Mouse (Mus musculus): ENCODE measurements around the gene Slc35e1. TPM values are rescaled to one million over a fixed set of nuclear protein-coding genes. Genes with fewer than 3 reads are reported as not detected.

Gene Slc35e1
- polyA plus RNA-seq, 1 experiment from 2014 or later = 16.9 TPM

DNA sequence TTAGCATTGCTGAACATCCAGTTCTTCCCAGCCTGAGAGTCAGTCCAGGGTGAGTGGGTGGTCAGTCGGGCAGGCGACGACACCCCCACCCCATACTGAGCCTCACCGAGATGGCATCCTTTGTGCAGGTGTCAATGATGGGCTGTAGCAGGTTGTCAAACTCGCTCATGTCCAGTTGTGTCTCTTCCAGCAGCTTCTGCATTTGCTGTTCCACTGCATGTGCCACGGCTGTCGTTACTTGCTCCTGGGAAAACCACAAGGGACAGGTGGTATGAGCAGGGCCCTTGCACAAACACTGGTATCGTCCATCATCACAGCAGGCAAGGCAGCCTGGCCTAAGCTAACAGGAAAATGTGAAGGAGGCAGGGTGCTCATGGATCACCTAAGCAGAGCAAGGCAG is 22.4 kb downstream of the Slc35e1 start:
- Histone ChIP-seq H3K4me2 (ENCODE audit: low read depth, severe bottlenecking) (no peak overlapping the region), H3K36me3 (ENCODE audit: control insufficient read depth, insufficient read depth, low read length) (peaks cover 63% of the 10 kb centered on the region), H3K9ac (ENCODE audit: low read length) (no peak overlapping the region), H3K9me3 (ENCODE audit: control insufficient read depth, low read length) (no peaks in the 10 kb centered on the region), H3K27me3 (ENCODE audit: control insufficient read depth, insufficient read depth, low read length) (no peaks in the 10 kb centered on the region), H3K4me1 (ENCODE audit: control insufficient read depth, insufficient read depth, low read length) (peaks cover 3% of the 10 kb centered on the region; the same call in 1 of the 2 replicates), H3K27ac (replicated peaks; ENCODE audit: low read depth, low read length) (no peak overlapping the region), H3K4me3 (ENCODE audit: low read depth, low read length) (no peak overlapping the region)
- DNase-seq (ENCODE audit: low spot score) (no peak), ATAC-seq (ENCODE audit: insufficient number of reproducible peaks, low FRiP score, low TSS enrichment, low read depth) (no peak)
- WGBS = 86% methylated on average over 8 of the region's 8 CpGs

DNA sequence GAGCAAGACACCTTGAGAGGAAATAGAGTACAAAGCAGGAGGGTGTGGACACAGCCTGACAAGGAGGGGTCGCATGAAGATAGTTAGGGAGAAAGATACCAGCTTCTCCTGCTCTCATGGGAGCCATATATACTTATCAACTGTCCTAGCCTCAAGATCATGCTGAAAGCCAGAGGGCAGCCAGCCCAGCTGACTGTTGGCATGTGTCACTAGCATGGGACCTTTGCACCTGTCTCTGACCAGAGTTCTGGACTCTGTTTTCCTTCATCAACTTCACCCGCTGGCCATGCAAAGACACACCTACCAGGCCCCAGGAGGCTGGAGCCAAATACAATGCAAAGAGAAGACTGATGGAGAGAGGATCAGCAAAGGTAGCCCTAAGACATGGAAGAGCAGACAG is 23.2 kb downstream of the Slc35e1 start:
- Histone ChIP-seq H3K27ac (replicated peaks; ENCODE audit: low read depth, low read length) (no peak overlapping the region), H3K4me2 (ENCODE audit: low read depth, severe bottlenecking) (no peak overlapping the region), H3K9ac (ENCODE audit: low read length) (no peak overlapping the region), H3K9me3 (ENCODE audit: control insufficient read depth, low read length) (no peaks in the 10 kb centered on the region), H3K27me3 (ENCODE audit: control insufficient read depth, insufficient read depth, low read length) (no peaks in the 10 kb centered on the region), H3K4me1 (ENCODE audit: control insufficient read depth, insufficient read depth, low read length) (peaks cover 3% of the 10 kb centered on the region; the same call in 1 of the 2 replicates), H3K36me3 (ENCODE audit: control insufficient read depth, insufficient read depth, low read length) (peaks cover 65% of the 10 kb centered on the region), H3K4me3 (ENCODE audit: low read depth, low read length) (no peak overlapping the region)
- no peak for DNase-seq (ENCODE audit: low spot score)
- WGBS = 100% methylated on average over 2 of the region's 2 CpGs
- ATAC-seq (ENCODE audit: insufficient number of reproducible peaks, low FRiP score, low TSS enrichment, low read depth) = no peak

DNA sequence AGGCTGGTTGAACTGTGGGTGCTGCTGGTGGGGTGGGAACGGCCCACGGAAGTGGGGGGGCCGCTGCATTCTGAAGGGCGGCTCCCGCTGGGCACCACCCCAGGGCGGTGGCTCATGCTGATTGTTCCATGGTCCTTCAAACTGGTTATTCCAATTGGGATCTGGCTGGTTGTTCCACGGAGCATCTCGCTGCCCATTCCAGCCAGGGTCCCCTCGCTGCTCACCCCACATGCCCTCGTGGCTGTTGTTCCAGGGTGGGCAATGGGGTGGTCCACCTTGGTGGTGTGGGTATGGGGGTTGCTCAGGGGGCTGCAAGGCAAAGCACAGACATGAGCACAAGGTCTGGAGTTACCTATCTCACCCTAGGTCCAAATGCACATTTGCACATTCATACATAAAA is 28.2 kb downstream of the Slc35e1 start:
- no peak overlapping the region for H3K4me3 ChIP-seq (ENCODE audit: low read depth, low read length)
- H3K27me3 ChIP-seq (ENCODE audit: control insufficient read depth, insufficient read depth, low read length) = no peaks in the 10 kb centered on the region
- no peak for ATAC-seq (ENCODE audit: insufficient number of reproducible peaks, low FRiP score, low TSS enrichment, low read depth)
- no peaks in the 10 kb centered on the region for H3K9me3 ChIP-seq (ENCODE audit: control insufficient read depth, low read length)
- H3K36me3 ChIP-seq (ENCODE audit: control insufficient read depth, insufficient read depth, low read length) = peaks cover 74% of the 10 kb centered on the region
- H3K9ac ChIP-seq (ENCODE audit: low read length) = no peak overlapping the region
- H3K4me2 ChIP-seq (ENCODE audit: low read depth, severe bottlenecking) = no peak overlapping the region
- H3K4me1 ChIP-seq (ENCODE audit: control insufficient read depth, insufficient read depth, low read length) = no peaks in the 10 kb centered on the region
- H3K27ac ChIP-seq (replicated peaks; ENCODE audit: low read depth, low read length) = no peak overlapping the region
- no peak for DNase-seq (ENCODE audit: low spot score)
- 98% methylated on average over 10 of the region's 10 CpGs for WGBS

- DNase-seq (ENCODE audit: low spot score) (no peak), ATAC-seq (ENCODE audit: insufficient number of reproducible peaks, low FRiP score, low TSS enrichment, low read depth) (no peak)
- peaks cover 41% of the 10 kb centered on the region for H3K36me3 ChIP-seq (ENCODE audit: control insufficient read depth, insufficient read depth, low read length)
- H3K4me2 ChIP-seq (ENCODE audit: low read depth, severe bottlenecking) = no peak overlapping the region
- no peaks in the 10 kb centered on the region for H3K27me3 ChIP-seq (ENCODE audit: control insufficient read depth, insufficient read depth, low read length)
- no peaks in the 10 kb centered on the region for H3K4me1 ChIP-seq (ENCODE audit: control insufficient read depth, insufficient read depth, low read length)
- 93% methylated on average over 4 of the region's 4 CpGs for WGBS
- H3K9ac ChIP-seq (ENCODE audit: low read length) = no peak overlapping the region
- no peak overlapping the region for H3K4me3 ChIP-seq (ENCODE audit: low read depth, low read length)
- no peak overlapping the region for H3K27ac ChIP-seq (replicated peaks; ENCODE audit: low read depth, low read length)
- H3K9me3 ChIP-seq (ENCODE audit: control insufficient read depth, low read length) = no peaks in the 10 kb centered on the region
Measured at GRCm38 (mm10) chr8:72459881-72460533, 32.4 kb downstream of the Slc35e1 start.

DNA sequence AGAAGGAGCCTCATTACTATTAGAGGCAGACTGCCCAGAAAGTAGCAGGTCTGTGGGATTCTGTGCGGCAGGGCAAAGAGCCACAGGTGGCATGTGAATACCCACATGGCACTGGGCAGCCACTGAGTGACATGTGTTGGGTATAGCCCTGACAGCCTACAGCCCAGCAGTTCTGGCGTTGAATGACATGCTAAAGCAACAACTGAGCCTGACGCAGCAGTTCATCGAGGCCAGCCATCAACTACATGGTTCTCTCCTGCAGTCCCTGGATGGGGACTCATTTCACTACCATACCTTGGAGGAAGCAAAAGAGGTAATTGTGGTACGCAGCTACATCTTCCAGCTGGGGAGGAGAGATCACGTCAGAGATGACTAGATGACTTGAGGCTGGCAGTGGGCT is 34.0 kb downstream of the Slc35e1 start:
- H3K4me3 ChIP-seq (ENCODE audit: low read depth, low read length) = no peak overlapping the region
- peaks cover 36% of the 10 kb centered on the region for H3K36me3 ChIP-seq (ENCODE audit: control insufficient read depth, insufficient read depth, low read length)
- ATAC-seq (ENCODE audit: insufficient number of reproducible peaks, low FRiP score, low TSS enrichment, low read depth) (no peak), DNase-seq (ENCODE audit: low spot score) (no peak)
- no peak overlapping the region for H3K9ac ChIP-seq (ENCODE audit: low read length)
- H3K27ac ChIP-seq (replicated peaks; ENCODE audit: low read depth, low read length) = no peak overlapping the region
- no peaks in the 10 kb centered on the region for H3K27me3 ChIP-seq (ENCODE audit: control insufficient read depth, insufficient read depth, low read length)
- no peaks in the 10 kb centered on the region for H3K4me1 ChIP-seq (ENCODE audit: control insufficient read depth, insufficient read depth, low read length)
- 86% methylated on average over 6 of the region's 6 CpGs for WGBS
- H3K9me3 ChIP-seq (ENCODE audit: control insufficient read depth, low read length) = no peaks in the 10 kb centered on the region
- H3K4me2 ChIP-seq (ENCODE audit: low read depth, severe bottlenecking) = no peak overlapping the region

DNA sequence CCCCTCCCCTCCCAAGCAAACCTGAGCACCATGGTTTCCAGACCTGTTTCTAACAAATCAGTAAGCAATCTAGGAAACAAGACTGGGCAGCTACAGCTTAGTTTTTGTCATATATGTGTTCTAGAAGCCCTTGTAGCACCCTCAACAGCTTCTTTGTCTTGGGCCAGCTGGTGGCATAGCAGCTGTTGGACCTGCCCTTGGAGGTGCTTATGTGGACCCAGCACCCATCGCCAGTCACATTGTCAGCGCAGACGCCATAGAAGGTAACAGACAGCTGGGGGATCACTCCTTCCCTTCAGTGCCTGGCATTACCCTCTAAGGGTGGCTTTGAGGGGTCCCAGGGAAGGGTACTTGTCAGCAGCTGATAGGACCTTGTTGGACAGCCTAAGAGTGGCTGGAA is 34.6 kb downstream of the Slc35e1 start:
- Histone ChIP-seq H3K36me3 (ENCODE audit: control insufficient read depth, insufficient read depth, low read length) (peaks cover 29% of the 10 kb centered on the region), H3K27me3 (ENCODE audit: control insufficient read depth, insufficient read depth, low read length) (no peaks in the 10 kb centered on the region), H3K4me2 (ENCODE audit: low read depth, severe bottlenecking) (no peak overlapping the region), H3K27ac (replicated peaks; ENCODE audit: low read depth, low read length) (no peak overlapping the region), H3K4me3 (ENCODE audit: low read depth, low read length) (no peak overlapping the region), H3K4me1 (ENCODE audit: control insufficient read depth, insufficient read depth, low read length) (no peaks in the 10 kb centered on the region), H3K9ac (ENCODE audit: low read length) (no peak overlapping the region), H3K9me3 (ENCODE audit: control insufficient read depth, low read length) (no peaks in the 10 kb centered on the region)
- WGBS = 87% methylated on average over 3 of the region's 3 CpGs
- DNase-seq (ENCODE audit: low spot score) (no peak), ATAC-seq (ENCODE audit: insufficient number of reproducible peaks, low FRiP score, low TSS enrichment, low read depth) (no peak)

- no peak for ATAC-seq (ENCODE audit: insufficient number of reproducible peaks, low FRiP score, low TSS enrichment, low read depth)
- 87% methylated on average over 4 of the region's 4 CpGs for WGBS
Measured at GRCm38 (mm10) chr8:72455317-72455716, 37.1 kb downstream of the Slc35e1 start.

GRCm38 (mm10) chr8:72453904-72454303 is 38.5 kb downstream of the Slc35e1 start:
- H3K27ac ChIP-seq (replicated peaks; ENCODE audit: low read depth, low read length) = no peak overlapping the region
- no peak overlapping the region for H3K9ac ChIP-seq (ENCODE audit: low read length)
- peaks cover 12% of the 10 kb centered on the region; the same call in 1 of the 2 replicates for H3K36me3 ChIP-seq (ENCODE audit: control insufficient read depth, insufficient read depth, low read length)
- 96% methylated on average over 2 of the region's 2 CpGs for WGBS
- H3K27me3 ChIP-seq (ENCODE audit: control insufficient read depth, insufficient read depth, low read length) = no peaks in the 10 kb centered on the region
- DNase-seq (ENCODE audit: low spot score) (no peak), ATAC-seq (ENCODE audit: insufficient number of reproducible peaks, low FRiP score, low TSS enrichment, low read depth) (no peak)
- H3K4me1 ChIP-seq (ENCODE audit: control insufficient read depth, insufficient read depth, low read length) = no peaks in the 10 kb centered on the region
- H3K4me2 ChIP-seq (ENCODE audit: low read depth, severe bottlenecking) = no peak overlapping the region
- no peak overlapping the region for H3K4me3 ChIP-seq (ENCODE audit: low read depth, low read length)
- no peaks in the 10 kb centered on the region for H3K9me3 ChIP-seq (ENCODE audit: control insufficient read depth, low read length)

More at GRCm38 (mm10) chr8:72455317-72455716, 37.1 kb downstream of the Slc35e1 start:
- H3K4me2 ChIP-seq (ENCODE audit: low read depth, severe bottlenecking) = no peak overlapping the region
- no peak overlapping the region for H3K4me3 ChIP-seq (ENCODE audit: low read depth, low read length)
- H3K4me1 ChIP-seq (ENCODE audit: control insufficient read depth, insufficient read depth, low read length) = no peaks in the 10 kb centered on the region
- H3K27ac ChIP-seq (replicated peaks; ENCODE audit: low read depth, low read length) = no peak overlapping the region
- H3K9me3 ChIP-seq (ENCODE audit: control insufficient read depth, low read length) = no peaks in the 10 kb centered on the region
- no peak for DNase-seq (ENCODE audit: low spot score)
- H3K36me3 ChIP-seq (ENCODE audit: control insufficient read depth, insufficient read depth, low read length) = peaks cover 10% of the 10 kb centered on the region; the same call in 1 of the 2 replicates
- no peak overlapping the region for H3K9ac ChIP-seq (ENCODE audit: low read length)
- H3K27me3 ChIP-seq (ENCODE audit: control insufficient read depth, insufficient read depth, low read length) = no peaks in the 10 kb centered on the region

- no peak overlapping the region for H3K27ac ChIP-seq (replicated peaks; ENCODE audit: low read depth, low read length)
- no peak overlapping the region for H3K4me3 ChIP-seq (ENCODE audit: low read depth, low read length)
- ATAC-seq (ENCODE audit: insufficient number of reproducible peaks, low FRiP score, low TSS enrichment, low read depth) (no peak), DNase-seq (ENCODE audit: low spot score) (no peak)
- no peaks in the 10 kb centered on the region for H3K4me1 ChIP-seq (ENCODE audit: control insufficient read depth, insufficient read depth, low read length)
- H3K4me2 ChIP-seq (ENCODE audit: low read depth, severe bottlenecking) = no peak overlapping the region
- H3K36me3 ChIP-seq (ENCODE audit: control insufficient read depth, insufficient read depth, low read length) = peaks cover 14% of the 10 kb centered on the region; the same call in 1 of the 2 replicates
- WGBS = 87% methylated on average over 8 of the region's 8 CpGs
- H3K27me3 ChIP-seq (ENCODE audit: control insufficient read depth, insufficient read depth, low read length) = no peaks in the 10 kb centered on the region
- no peak overlapping the region for H3K9ac ChIP-seq (ENCODE audit: low read length)
- no peaks in the 10 kb centered on the region for H3K9me3 ChIP-seq (ENCODE audit: control insufficient read depth, low read length)
Measured at GRCm38 (mm10) chr8:72451516-72451915, 40.9 kb downstream of the Slc35e1 start.
